Mouse (Mus musculus) embryo, embryonic 9.5 days (tissue): Measurements from ENCODE around the gene Tgfb3.

Experiments used
- DNase-seq: peaks from one replicate; pipeline ENCODE4 v3.0.0-alpha.2; 2017; ENCODE audit errors: extremely low spot score

Gene Tgfb3

GRCm38 (mm10) chr12:86078553-86079201 is at the start of gene Tgfb3:
Tgfb3 (minus strand) TSS chr12:86079041.
- peak; percentile 79 for DNase-seq

GRCm38 (mm10) chr12:86128122-86128521 is 49.3 kb upstream of the Tgfb3 start:
- DNase-seq: no peak

- DNase-seq: no peak
Observed at GRCm38 (mm10) chr12:86124016-86124415, 45.2 kb upstream of the Tgfb3 start.

- DNase-seq: no peak
Observed at GRCm38 (mm10) chr12:86116295-86116835, 37.5 kb upstream of the Tgfb3 start.

- DNase-seq: no peak
Observed at GRCm38 (mm10) chr12:86110637-86111036, 31.8 kb upstream of the Tgfb3 start.

GRCm38 (mm10) chr12:86109531-86109930 is 30.7 kb upstream of the Tgfb3 start:
- DNase-seq: no peak

GRCm38 (mm10) chr12:86107645-86108044 is 28.8 kb upstream of the Tgfb3 start:
- no peak for DNase-seq

- no peak for DNase-seq
Observed at GRCm38 (mm10) chr12:86106086-86106485, 27.2 kb upstream of the Tgfb3 start.

- no peak for DNase-seq
Observed at GRCm38 (mm10) chr12:86105546-86105945, 26.7 kb upstream of the Tgfb3 start.

GRCm38 (mm10) chr12:86104297-86104696 is 25.5 kb upstream of the Tgfb3 start:
- DNase-seq: no peak

GRCm38 (mm10) chr12:86103852-86104251 is 25.0 kb upstream of the Tgfb3 start:
- DNase-seq: no peak

GRCm38 (mm10) chr12:86103391-86103790 is 24.6 kb upstream of the Tgfb3 start:
- DNase-seq: no peak

GRCm38 (mm10) chr12:86102686-86103085 is 23.8 kb upstream of the Tgfb3 start:
- no peak for DNase-seq

GRCm38 (mm10) chr12:86100711-86101110 is 21.9 kb upstream of the Tgfb3 start:
- DNase-seq: no peak

- DNase-seq: no peak
Observed at GRCm38 (mm10) chr12:86097781-86098180, 18.9 kb upstream of the Tgfb3 start.

GRCm38 (mm10) chr12:86095806-86096205 is 17.0 kb upstream of the Tgfb3 start:
- DNase-seq: no peak

- no peak for DNase-seq
Observed at GRCm38 (mm10) chr12:86094075-86094474, 15.2 kb upstream of the Tgfb3 start.

- DNase-seq: peak; percentile 29
Observed at GRCm38 (mm10) chr12:86091601-86092132, 12.8 kb upstream of the Tgfb3 start.

GRCm38 (mm10) chr12:86090764-86091163 is 11.9 kb upstream of the Tgfb3 start:
- no peak for DNase-seq

GRCm38 (mm10) chr12:86088042-86088441 is 9.2 kb upstream of the Tgfb3 start:
- no peak for DNase-seq

- DNase-seq: no peak
Observed at GRCm38 (mm10) chr12:86086550-86086949, 7.7 kb upstream of the Tgfb3 start.

- no peak for DNase-seq
Observed at GRCm38 (mm10) chr12:86085873-86086272, 7.0 kb upstream of the Tgfb3 start.

GRCm38 (mm10) chr12:86082481-86083012 is 3.7 kb upstream of the Tgfb3 start, which contains the start of gene Ift43:
Ift43 (plus strand) TSS chr12:86082541.
- peak; percentile 91 for DNase-seq
